Mouse (Mus musculus) adrenal gland, postnatal 36 days (tissue): ENCODE results near the gene Gm3500. TPM values are rescaled to one million over a fixed set of nuclear protein-coding genes. Genes with fewer than 3 reads are reported as not detected.
"Not testable (repeated sequence)": the region's sequence is repeated elsewhere in the genome, so short reads cannot be mapped to it uniquely, and the experiment has no call there.

Experiments used
- DNase-seq, 2 experiments: peaks; one replicate each; pipeline ENCODE4 v3.0.0; 2021; ENCODE audit warnings: mixed read lengths in 1 of 2
- long read RNA-seq, 2 experiments: library from polyadenylated mRNA; stranded (forward); transcript quantifications; one replicate each; pipeline ENCODE4 v2.0.0; 2021; ENCODE audit warnings: borderline sequencing depth in 2 of 2
- total RNA-seq, 2 experiments: library from RNA; stranded (reverse); gene quantifications; 2 replicates each; pipeline ENCODE4 v1.2.3; 2021

Gm3500 gene
- total RNA-seq = not detected
- long read RNA-seq, experiment 1 = 0 reads
- long read RNA-seq, experiment 2 = 0 reads

DNA sequence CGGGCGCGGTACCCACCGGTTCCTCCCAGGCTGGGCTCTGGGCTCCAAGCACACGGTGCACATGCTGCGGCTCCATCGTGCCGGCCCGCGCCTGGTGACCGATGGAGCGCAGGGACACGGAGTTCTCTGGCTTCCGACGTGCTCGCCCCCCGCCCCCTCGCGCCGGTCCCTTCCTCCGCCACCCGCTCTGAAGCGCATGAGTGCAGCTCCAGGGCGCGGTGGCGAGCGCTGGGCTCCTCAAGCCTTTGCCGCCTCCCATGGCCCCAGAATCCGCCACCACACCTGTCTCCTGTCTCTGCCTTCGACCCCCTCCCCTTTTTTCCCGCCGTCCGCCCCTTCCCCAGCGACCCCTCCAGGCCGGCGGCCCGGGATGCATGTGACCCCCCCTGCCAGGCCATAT is at the start of gene Gm3500:
TSS of gene Gm3500 (minus strand) at position 101 of the 400 bp plus-strand sequence.
- DNase-seq = not testable (repeated sequence)

DNA sequence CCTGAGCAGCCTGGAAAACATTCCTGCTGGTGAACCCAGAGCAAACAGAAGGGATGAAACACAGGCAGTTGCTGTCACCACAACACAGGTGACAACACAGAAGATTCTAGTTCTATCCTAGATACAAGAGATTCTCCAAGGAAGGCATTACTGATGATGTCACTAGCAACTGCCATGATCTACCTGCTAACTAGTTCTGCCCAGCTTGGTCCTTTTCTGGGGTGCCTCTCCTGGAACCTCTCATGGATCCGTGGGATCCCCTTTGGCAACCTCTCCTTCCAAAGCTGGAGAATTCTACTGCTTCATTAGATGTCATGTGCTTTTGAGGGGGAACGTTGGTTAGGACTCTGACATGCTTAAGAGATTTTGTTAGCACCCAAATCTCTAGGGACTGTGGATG is 54.0 kb downstream of the Gm3500 start, which contains the start of gene Gm3542:
TSS of gene Gm3542 (minus strand) at position 101 of the 400 bp plus-strand sequence.
- not testable (repeated sequence) for DNase-seq

Other genes starting within 250 kb of the Gm3500 start
- gene Gm3317, start 224.5 kb downstream of the Gm3500 start, total RNA-seq = not detected
- gene Gm8271, start 203.3 kb downstream of the Gm3500 start, total RNA-seq = not detected
- gene Gm3526, start 128.5 kb downstream of the Gm3500 start, total RNA-seq = not detected
- gene Gm3542, start 54.1 kb downstream of the Gm3500 start, total RNA-seq = not detected
- gene Gm3194, start 66.4 kb upstream of the Gm3500 start, total RNA-seq = under 1 TPM; 0.43 to 0.46 TPM
- not detected for gene Gm8246, start 88.8 kb upstream of the Gm3500 start, total RNA-seq
- not detected for gene Gm3187, start 95.2 kb upstream of the Gm3500 start, total RNA-seq
- under 1 TPM in 1 of 2 experiments, not detected in 1; 0.33 TPM for gene Gm3488, start 112.6 kb upstream of the Gm3500 start, total RNA-seq
- not detected for gene Gm3532, start 149.4 kb upstream of the Gm3500 start, total RNA-seq
- gene Gm8265, start 244.0 kb upstream of the Gm3500 start, total RNA-seq = not detected